Mouse (Mus musculus): ENCODE measurements around the gene Ccdc170.

DNA sequence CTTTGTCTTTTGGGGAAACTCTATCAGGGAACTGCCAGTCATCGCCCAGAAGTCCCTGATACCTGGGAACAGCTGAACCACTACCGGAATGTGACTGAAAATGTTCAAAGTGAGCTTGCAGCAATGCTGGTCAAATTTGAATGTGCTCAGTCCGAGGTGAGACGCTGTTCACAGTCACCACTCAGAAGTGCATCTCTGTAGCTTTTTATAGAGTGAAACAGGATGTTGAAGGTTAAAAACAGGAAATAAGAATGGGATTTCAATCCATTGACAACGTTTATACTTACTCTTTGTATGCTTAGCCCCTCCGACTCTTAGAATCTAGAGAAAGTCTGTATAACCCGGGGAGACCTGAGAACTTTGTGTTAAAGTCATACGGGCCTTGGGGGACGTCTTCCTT lies 30.4 kb downstream of the Ccdc170 start:
- TF ChIP-seq FLI1 (IDR thresholded peaks at IDR 0.05; ENCODE audit: low read length) (no peak), GATA1 (IDR thresholded peaks at IDR 0.05; ENCODE audit: borderline replicate concordance, low read length) (no peak)
